Mouse (Mus musculus) mesoderm, embryonic 11.5 days (tissue): ENCODE data around the gene Baz1b.

Source experiments
- DNase-seq: peaks from one replicate; pipeline ENCODE4 v3.0.0-alpha.2; 2012; ENCODE audit warnings: low read depth, low spot score

Baz1b gene

GRCm38 (mm10) chr5:135186621-135187348 is at the start of gene Baz1b:
TSS of gene Baz1b (plus strand) at chr5:135187264.
- DNase-seq: peak; percentile 98

GRCm38 (mm10) chr5:135139881-135140280 is 47.2 kb upstream of the Baz1b start:
- no peak for DNase-seq

- DNase-seq: no peak
These were observed 42.6 kb upstream of the Baz1b start for GRCm38 (mm10) chr5:135144469-135144868.

GRCm38 (mm10) chr5:135145532-135145931 is 41.5 kb upstream of the Baz1b start:
- DNase-seq: no peak

GRCm38 (mm10) chr5:135145955-135146354 is 41.1 kb upstream of the Baz1b start:
- no peak for DNase-seq

- DNase-seq: no peak
These were observed 38.4 kb upstream of the Baz1b start for GRCm38 (mm10) chr5:135148715-135149052.

GRCm38 (mm10) chr5:135149053-135149819 is 37.8 kb upstream of the Baz1b start, which contains the start of gene Tbl2:
TSS of gene Tbl2 (plus strand) at chr5:135149657.
- DNase-seq: peak; percentile 99

GRCm38 (mm10) chr5:135149820-135150178 is 37.3 kb upstream of the Baz1b start:
- DNase-seq: no peak

- no peak for DNase-seq
These were observed 30.6 kb upstream of the Baz1b start for GRCm38 (mm10) chr5:135156496-135156895.

- DNase-seq: no peak
These were observed 25.8 kb upstream of the Baz1b start for GRCm38 (mm10) chr5:135161221-135161620.

GRCm38 (mm10) chr5:135161650-135162049 is 25.4 kb upstream of the Baz1b start:
- DNase-seq: no peak

- DNase-seq: no peak
These were observed 24.7 kb upstream of the Baz1b start for GRCm38 (mm10) chr5:135162361-135162760.

- no peak for DNase-seq
These were observed 24.2 kb upstream of the Baz1b start for GRCm38 (mm10) chr5:135162821-135163220.

GRCm38 (mm10) chr5:135166909-135167308 is 20.2 kb upstream of the Baz1b start:
- no peak for DNase-seq

- DNase-seq: no peak
These were observed 19.6 kb upstream of the Baz1b start for GRCm38 (mm10) chr5:135167469-135167868.

- DNase-seq: peak; percentile 97
These were observed 18.7 kb upstream of the Baz1b start, which contains the start of gene Bcl7b for GRCm38 (mm10) chr5:135168063-135169062. TSS of gene Bcl7b (plus strand) at chr5:135168283.

GRCm38 (mm10) chr5:135169479-135169878 is 17.6 kb upstream of the Baz1b start:
- DNase-seq: no peak

- no peak for DNase-seq
These were observed 15.3 kb upstream of the Baz1b start for GRCm38 (mm10) chr5:135171688-135172220.

GRCm38 (mm10) chr5:135172986-135173385 is 14.1 kb upstream of the Baz1b start:
- DNase-seq: no peak

GRCm38 (mm10) chr5:135175086-135175485 is 12.0 kb upstream of the Baz1b start:
- DNase-seq: no peak

- no peak for DNase-seq
These were observed 8.5 kb upstream of the Baz1b start for GRCm38 (mm10) chr5:135178523-135178922.
